Mouse (Mus musculus): ENCODE measurements around the gene Cyb5r4.

DNA sequence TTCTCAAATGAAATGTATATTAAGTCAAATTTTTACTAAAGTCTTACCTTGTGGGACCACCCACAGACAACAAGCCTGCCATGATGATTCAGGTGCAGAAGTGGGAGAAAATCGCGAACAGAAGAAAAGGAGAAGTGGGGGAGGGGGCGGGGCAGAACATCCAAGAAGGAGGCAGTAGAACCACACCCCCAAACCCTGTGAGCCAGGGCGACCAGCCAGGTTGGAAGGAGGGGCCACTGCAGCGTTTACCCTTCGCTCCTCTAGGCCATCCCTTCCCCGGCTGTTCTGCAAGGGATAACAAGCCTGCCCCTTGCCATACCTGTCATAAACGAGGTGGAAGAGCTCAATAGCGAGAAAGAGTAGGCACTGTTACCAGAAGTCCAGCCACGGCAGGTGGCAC is 40.3 kb upstream of the Cyb5r4 start:
- TF ChIP-seq CTCF (conservative IDR thresholded peaks at IDR 0.05; ENCODE audit: insufficient read depth, insufficient read length, low read depth, low read length) (no peak), POLR2A (IDR thresholded peaks at IDR 0.05; ENCODE audit: low read depth, low read length) (no peak)
